Mouse (Mus musculus): Measurements from ENCODE around the gene Kcnc3.

The Kcnc3 gene

GRCm38 (mm10) chr7:44626966-44627365 lies 36.5 kb downstream of the Kcnc3 start:
- DNase-seq (ENCODE audit: low read depth, low spot score), result no peak

DNA sequence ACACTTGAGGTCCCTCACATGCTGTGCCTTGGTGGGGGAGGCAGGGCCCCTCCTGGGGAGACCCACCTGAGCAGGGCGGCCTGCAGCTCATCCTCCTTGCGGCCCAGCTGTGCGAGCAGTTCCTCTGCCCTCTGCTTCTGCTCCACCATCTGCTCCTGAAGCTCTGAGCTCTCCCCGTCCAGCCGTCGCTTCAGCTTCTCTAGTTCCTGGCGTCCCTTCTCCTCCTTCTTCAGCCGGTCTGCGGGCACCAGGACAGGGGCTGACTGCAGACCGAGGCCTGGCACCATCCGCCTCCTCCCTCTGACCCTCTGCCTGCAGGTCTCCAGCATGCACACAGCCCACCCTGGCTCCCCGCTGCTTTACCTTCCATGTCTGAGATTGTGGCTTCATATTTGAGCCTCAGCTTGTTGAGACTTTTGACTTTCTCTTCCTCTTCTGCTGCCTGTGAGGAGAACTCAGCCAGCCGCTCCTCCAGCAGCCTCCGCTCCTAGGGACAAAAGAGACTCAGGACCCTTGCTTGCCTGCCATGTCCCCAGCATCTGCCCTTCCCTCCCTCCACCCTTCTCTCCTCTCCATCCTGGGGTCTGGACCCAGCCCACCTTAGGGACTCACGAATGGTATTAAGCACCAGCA lies 38.1 kb downstream of the Kcnc3 start:
- DNase-seq (ENCODE audit: low read depth, low spot score), result no peak

DNA sequence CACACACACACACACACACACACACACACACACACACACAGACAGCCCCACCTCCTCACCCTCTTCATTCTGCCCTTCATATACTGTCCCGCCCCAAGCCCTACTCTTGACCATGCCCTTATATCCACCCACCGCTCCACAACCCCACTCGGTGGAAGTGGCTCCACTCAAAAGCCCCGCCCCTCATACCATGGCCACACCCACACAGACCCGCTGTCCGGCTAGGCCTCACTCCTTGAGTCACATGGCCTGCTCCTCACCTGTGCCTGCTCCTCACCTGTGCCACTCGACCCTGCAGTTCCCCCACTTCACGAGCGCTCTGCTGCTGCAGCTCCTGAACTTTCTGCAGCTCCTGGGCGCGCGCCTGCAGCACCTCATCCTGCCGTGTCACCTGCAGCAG lies 40.0 kb downstream of the Kcnc3 start:
- no peak for DNase-seq (ENCODE audit: low read depth, low spot score)

DNA sequence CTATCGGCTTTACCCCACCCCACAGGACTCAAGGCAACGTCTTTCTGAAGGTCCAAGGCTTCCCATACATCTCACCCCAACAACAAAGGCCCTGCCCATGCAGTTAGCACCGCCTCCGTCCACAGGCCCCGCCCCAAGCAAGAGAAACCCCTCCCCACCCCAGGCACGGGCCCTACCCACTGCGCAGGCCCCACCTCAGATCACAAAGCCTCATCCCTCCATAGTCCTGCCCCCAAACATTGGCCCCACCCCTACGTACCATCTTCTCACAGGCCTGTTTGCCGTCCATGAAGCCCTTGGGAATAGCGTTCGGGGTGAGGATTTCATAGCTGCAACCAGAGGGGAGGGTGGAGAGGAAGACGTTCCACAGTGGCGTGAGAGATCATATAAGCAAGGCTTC lies 42.2 kb downstream of the Kcnc3 start:
- no peak for DNase-seq (ENCODE audit: low read depth, low spot score)

DNA sequence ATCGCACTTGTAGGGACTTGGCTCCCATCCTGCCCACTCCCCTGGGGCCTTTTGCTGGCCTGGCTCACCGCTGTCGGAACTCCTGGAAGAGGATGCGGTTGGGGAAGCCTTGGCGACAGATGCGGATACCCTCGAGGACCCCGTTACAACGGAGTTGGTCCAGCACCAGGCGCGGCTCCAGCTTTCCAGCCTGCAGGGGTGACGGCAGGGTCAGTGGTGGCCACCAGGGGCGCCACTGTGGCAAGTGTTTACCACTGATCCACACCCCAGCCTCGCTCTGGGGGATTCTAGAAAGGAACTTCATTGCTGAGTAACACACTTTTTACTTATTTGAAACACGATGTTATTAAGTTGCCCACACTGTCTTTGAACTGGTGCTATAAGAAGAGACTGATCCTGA lies 42.9 kb downstream of the Kcnc3 start:
- DNase-seq (ENCODE audit: low read depth, low spot score), result no peak

DNA sequence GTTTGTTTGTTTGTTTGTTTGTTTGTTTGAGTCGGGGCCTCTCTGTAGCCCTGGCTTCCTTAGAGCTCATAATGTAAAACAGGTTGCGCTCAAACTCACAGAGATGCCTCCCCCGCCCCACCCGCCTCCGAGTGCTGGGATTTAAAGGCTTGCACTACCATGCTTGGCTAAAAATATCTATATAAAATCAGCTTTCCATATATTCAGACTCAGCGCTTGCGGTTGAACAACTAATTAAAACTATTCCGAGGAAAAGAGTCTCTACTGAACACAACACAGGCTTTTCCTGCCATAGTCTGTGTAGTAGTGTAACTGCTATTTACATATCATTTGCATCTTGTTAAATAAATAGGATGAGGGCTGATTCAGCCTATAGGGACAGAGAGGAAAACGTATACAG lies 46.2 kb downstream of the Kcnc3 start:
- no peak for DNase-seq (ENCODE audit: low read depth, low spot score)

GRCm38 (mm10) chr7:44638663-44639062 lies 48.2 kb downstream of the Kcnc3 start:
- DNase-seq (ENCODE audit: low read depth, low spot score), result no peak

- DNase-seq (ENCODE audit: low read depth, low spot score), result no peak
These were observed 50.6 kb downstream of the Kcnc3 start for GRCm38 (mm10) chr7:44640843-44641605.

DNA sequence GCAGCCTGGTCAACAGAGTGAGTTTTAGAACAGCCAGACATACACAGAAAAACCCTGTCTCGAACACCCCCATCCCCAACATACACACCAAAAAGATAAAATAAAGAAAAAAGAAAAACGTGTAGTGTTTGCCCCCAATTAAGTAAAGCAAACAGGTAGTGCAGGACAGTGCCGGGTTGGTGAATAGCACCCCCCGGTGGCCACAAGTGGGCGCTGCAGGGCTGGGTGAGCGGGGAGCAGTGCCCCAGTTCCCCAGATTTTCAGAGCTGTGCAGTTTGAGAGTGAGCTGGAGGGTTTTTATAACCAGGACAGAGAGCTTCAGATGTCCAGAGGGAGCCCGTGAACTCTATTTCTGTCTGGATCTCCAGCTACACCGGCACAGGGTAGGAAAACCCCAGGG lies 51.4 kb downstream of the Kcnc3 start:
- no peak for DNase-seq (ENCODE audit: low read depth, low spot score)

GRCm38 (mm10) chr7:44645256-44645655 lies 54.8 kb downstream of the Kcnc3 start:
- no peak for DNase-seq (ENCODE audit: low read depth, low spot score)

DNA sequence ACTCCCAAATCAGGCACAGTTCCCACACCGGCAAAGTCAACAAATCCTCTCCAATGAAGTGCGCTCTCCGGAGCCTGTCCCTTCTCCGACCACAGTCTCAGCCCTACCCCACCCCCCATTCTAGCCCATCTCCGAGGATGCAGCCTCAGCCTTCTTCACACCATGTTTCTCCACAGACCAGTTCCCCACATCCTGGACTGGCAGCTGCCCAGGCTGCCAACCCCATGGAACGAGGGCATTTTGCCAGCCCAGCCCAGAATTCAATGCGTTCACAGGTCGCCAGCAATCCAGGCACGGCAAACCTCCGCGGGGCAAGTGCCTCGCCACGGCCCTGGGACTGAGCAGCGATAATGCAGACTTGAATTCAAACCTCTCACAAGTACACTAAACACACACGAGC lies 55.5 kb downstream of the Kcnc3 start:
- no peak for DNase-seq (ENCODE audit: low read depth, low spot score)

DNA sequence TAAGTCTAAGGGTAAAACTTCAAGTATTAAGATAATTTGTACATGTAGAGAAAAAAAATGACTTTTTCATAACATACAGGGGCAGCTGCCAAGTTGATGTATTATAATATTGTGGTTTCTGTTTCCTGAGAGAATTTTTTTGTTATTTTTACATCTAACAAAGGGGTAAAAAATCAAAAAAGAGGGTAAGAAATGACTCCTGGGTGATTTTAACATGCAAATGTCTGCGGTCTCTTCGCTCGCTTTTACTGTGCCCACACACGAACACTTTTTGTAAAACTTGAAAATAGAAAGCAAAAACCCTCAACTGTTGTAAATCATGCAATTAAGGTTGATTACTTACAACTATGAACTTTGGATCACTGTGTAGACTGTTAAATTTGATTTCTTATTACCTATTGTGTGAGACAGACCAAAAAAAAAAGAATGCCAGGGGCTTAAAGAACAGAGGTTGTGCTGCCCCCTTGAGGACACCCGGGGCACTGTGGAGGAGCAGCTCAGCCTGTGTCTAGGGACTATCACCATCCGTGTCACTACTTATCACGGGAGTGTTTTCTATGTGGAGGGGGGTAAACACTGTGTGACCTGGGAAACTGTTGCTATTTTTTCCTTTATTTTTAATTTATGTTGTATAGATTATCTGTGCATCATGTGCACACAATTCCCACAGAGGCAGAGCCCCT lies 56.7 kb downstream of the Kcnc3 start:
- peak; percentile 16 for DNase-seq (ENCODE audit: low read depth, low spot score)

- DNase-seq (ENCODE audit: low read depth, low spot score), result no peak
These were observed 57.3 kb downstream of the Kcnc3 start for GRCm38 (mm10) chr7:44647729-44648128.

- DNase-seq (ENCODE audit: low read depth, low spot score), result no peak
These were observed 58.7 kb downstream of the Kcnc3 start for GRCm38 (mm10) chr7:44649094-44649610.

GRCm38 (mm10) chr7:44649990-44650389 lies 59.5 kb downstream of the Kcnc3 start:
- DNase-seq (ENCODE audit: low read depth, low spot score), result peak; percentile 16

GRCm38 (mm10) chr7:44651416-44651815 lies 61.0 kb downstream of the Kcnc3 start:
- DNase-seq (ENCODE audit: low read depth, low spot score), result no peak

- DNase-seq (ENCODE audit: low read depth, low spot score), result peak; percentile 13
These were observed 63.3 kb downstream of the Kcnc3 start for GRCm38 (mm10) chr7:44653773-44654172.
